Mouse (Mus musculus) neural tube, embryonic 12.5 days (tissue): ENCODE results near the gene Deaf1. TPM values are rescaled to one million over a fixed set of nuclear protein-coding genes. Genes with fewer than 3 reads are reported as not detected.

ENCODE experiments used
- ATAC-seq: fragments of 200-750 bp; cut with Nextera tagmentation; 2 replicates; pipeline ENCODE4 v1.8.0; 2017; ENCODE audit warnings: low read depth, mild to moderate bottlenecking, moderate TSS enrichment, moderate library complexity; ENCODE audit not compliant: low FRiP score
- H3K27ac ChIP-seq: fragments of 300-500 bp; sonication (generic); 2 replicates; pipeline ENCODE4 v1.5.1; 2016
- H3K27me3 ChIP-seq: fragments of 300-500 bp; sonication (generic); replicated peaks from 2 replicates; pipeline ENCODE4 v1.6.1; 2016; ENCODE audit warnings: mild to moderate bottlenecking
- H3K36me3 ChIP-seq: fragments of 300-500 bp; sonication (generic); 2 replicates; pipeline ENCODE4 v1.6.1; 2016; ENCODE audit warnings: mild to moderate bottlenecking
- H3K4me1 ChIP-seq: fragments of 300-500 bp; sonication (generic); 2 replicates; pipeline ENCODE4 v1.6.1; 2016
- H3K4me2 ChIP-seq: fragments of 300-500 bp; sonication (generic); replicated peaks from 2 replicates; pipeline ENCODE4 v1.6.1; 2016; ENCODE audit warnings: mild to moderate bottlenecking
- H3K4me3 ChIP-seq: fragments of 300-500 bp; sonication (generic); 2 replicates; pipeline ENCODE4 v1.5.1; 2016
- H3K9ac ChIP-seq: fragments of 300-500 bp; sonication (generic); 2 replicates; pipeline ENCODE4 v1.6.1; 2016; ENCODE audit warnings: mild to moderate bottlenecking
- H3K9me3 ChIP-seq: fragments of 300-500 bp; sonication (generic); 2 replicates; pipeline ENCODE4 v1.6.1; 2016; ENCODE audit warnings: mild to moderate bottlenecking
- whole genome bisulfite sequencing: fragments of 180-500 bp; shearing (Covaris S2); methylation state at CpG from one replicate; pipeline ENCODE4 v1.1.7; 2016; 5-methylcytosine and 5-hydroxymethylcytosine counted together
- polyA plus RNA-seq: library from polyadenylated mRNA; unstranded; fragments of >200 nt; fragmentation: Nextera tagmentation; extraction: Ambion mirVana; gene quantifications from 2 replicates; pipeline ENCODE4 v1.2.1, GENCODE M21; 2016

Gene Deaf1
- polyA plus RNA-seq, 1 experiment from 2014 or later: 108 TPM

DNA sequence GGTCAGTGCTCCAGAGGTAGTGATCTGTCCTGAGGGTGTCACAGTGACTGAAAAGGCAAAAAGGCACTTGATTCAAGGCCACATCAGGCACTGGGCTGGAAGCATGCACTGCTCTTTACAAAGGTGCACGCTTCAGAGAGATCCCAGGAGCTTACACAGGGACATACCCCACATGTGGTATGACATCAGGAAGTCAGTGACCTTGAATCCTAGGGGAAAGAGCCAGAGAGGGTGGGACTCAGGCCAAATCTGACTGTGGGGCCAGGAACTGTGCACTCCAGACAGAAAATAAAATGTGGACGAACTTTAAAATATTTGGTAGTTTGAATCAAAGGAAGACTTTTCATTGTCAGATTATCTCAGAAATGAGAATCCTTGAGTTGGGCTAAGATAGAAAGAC is 13.1 kb downstream of the Deaf1 start:
- Histone ChIP-seq H3K4me1 (no peaks in the 10 kb centered on the region), H3K27me3 (no peaks in the 10 kb centered on the region), H3K4me2 (no peak overlapping the region), H3K36me3 (peaks cover 95% of the 10 kb centered on the region), H3K4me3 (no peak overlapping the region), H3K9ac (no peak overlapping the region), H3K27ac (no peak overlapping the region), H3K9me3 (no peaks in the 10 kb centered on the region)
- WGBS: 95% methylated on average over 2 of the region's 2 CpGs
- ATAC-seq: no peak

DNA sequence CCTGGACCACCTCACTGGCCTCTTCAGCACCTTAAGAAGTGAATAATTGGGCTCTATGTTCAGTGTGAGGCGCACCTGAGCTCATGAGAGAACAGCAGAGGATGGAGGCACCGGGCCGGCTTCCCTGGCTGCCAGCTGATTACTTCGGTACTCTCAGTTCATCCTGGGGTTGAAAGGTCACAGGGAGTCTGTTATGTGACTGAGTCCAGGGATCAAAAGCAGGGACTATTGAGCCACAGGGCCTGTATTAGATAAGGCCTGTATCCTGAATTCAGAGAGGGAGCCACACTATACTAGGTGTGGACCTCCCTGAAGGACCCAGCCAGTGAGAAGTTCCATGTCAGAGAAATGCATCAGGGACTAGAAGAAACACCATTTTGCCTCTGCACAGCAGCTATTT is 23.0 kb downstream of the Deaf1 start:
- H3K27me3 ChIP-seq: no peaks in the 10 kb centered on the region

DNA sequence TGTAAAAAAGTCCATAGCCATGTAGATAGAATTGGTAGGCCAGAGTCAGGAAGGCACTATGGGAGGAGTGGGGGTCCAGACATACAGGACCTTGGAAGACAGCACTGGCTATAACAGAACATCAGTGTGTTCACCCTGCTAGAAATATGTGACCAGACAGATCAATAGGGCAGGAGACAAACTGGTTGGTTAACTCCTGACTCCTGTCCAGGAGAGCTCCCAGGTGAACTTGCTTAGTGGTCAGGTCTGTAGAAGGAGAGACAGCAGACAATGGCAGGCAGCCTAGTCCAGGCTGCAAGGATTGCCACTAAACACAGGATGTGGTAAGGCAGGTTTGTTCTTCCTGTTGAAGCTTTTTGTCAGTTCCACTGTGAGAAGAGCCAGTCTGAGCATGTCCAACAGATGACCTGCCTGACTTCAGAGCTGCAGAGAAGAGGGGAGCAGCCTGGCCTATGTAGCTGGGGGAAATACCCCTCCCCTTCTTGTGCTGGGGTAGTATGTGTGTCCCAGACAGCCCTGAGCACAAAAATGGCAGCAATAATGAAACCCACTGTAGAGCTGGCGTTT is 24.7 kb downstream of the Deaf1 start:
- H3K4me2 ChIP-seq: no peak overlapping the region
- H3K9me3 ChIP-seq: no peaks in the 10 kb centered on the region
- WGBS: 81% methylated on average over 1 of the region's 1 CpGs
- H3K9ac ChIP-seq: no peak overlapping the region
- H3K36me3 ChIP-seq: peaks cover 82% of the 10 kb centered on the region
- H3K27ac ChIP-seq: no peak overlapping the region
- ATAC-seq: no peak
- H3K4me1 ChIP-seq: no peaks in the 10 kb centered on the region
- H3K27me3 ChIP-seq: no peaks in the 10 kb centered on the region
- no peak overlapping the region for H3K4me3 ChIP-seq

More for the DNA sequence above, 23.0 kb downstream of the Deaf1 start:
- no peak overlapping the region for H3K4me3 ChIP-seq
- H3K4me2 ChIP-seq: no peak overlapping the region
- no peak for ATAC-seq
- 92% methylated on average over 4 of the region's 4 CpGs for whole genome bisulfite sequencing
- H3K4me1 ChIP-seq: no peaks in the 10 kb centered on the region
- H3K27ac ChIP-seq: no peak overlapping the region
- H3K36me3 ChIP-seq: peaks cover 90% of the 10 kb centered on the region
- no peak overlapping the region for H3K9ac ChIP-seq
- H3K9me3 ChIP-seq: no peaks in the 10 kb centered on the region

DNA sequence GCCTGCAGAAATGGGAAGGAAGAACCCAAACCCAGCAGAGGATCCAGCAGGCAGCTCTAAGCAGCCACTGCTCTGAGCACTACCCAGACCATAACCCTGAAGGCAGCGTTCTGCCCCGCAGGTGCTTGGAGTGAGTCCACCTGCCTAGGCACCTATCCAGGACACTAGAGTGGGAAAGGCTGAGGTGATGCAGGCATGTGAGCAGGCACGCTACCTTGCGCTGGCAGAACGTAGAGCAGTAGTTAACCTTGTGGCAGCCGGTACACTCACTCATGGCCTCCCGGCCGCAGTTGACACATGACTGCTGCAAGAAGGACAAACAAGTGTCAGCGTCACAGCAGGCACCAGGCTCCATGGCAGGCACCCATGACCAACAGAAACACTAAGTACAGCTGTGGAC is 26.1 kb downstream of the Deaf1 start:
- Histone ChIP-seq H3K27me3 (no peaks in the 10 kb centered on the region), H3K4me3 (no peak overlapping the region), H3K9ac (no peak overlapping the region), H3K36me3 (peaks cover 78% of the 10 kb centered on the region), H3K4me1 (no peaks in the 10 kb centered on the region), H3K4me2 (no peak overlapping the region), H3K27ac (no peak overlapping the region), H3K9me3 (no peaks in the 10 kb centered on the region)
- ATAC-seq: no peak
- WGBS: 96% methylated on average over 9 of the region's 9 CpGs

DNA sequence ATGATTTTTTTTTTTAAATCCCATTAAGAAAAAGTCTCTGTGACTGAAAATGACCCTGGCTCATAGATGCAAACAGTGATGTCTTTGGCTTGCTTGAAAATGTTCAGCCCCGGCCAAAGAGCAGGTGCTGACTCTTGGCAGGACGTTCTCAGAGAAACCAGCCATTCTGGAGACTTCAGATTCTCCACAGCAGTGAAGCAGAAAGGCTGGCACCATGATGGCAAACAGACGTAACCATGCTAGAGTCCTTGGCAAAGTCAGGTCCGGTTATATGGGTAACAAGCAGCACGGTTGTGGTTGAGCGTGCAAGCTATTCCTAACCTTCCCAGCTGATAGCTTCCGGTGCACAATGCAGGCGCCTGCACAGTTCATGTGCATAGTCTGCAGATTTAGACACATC is 28.3 kb downstream of the Deaf1 start:
- H3K9me3 ChIP-seq: no peaks in the 10 kb centered on the region
- peaks cover 57% of the 10 kb centered on the region for H3K36me3 ChIP-seq
- H3K27me3 ChIP-seq: peaks cover 20% of the 10 kb centered on the region
- H3K4me3 ChIP-seq: no peak overlapping the region
- H3K4me2 ChIP-seq: no peak overlapping the region
- 96% methylated on average over 8 of the region's 8 CpGs for WGBS
- peaks cover 6% of the 10 kb centered on the region for H3K4me1 ChIP-seq
- ATAC-seq: no peak
- H3K9ac ChIP-seq: no peak overlapping the region
- H3K27ac ChIP-seq: no peak overlapping the region

DNA sequence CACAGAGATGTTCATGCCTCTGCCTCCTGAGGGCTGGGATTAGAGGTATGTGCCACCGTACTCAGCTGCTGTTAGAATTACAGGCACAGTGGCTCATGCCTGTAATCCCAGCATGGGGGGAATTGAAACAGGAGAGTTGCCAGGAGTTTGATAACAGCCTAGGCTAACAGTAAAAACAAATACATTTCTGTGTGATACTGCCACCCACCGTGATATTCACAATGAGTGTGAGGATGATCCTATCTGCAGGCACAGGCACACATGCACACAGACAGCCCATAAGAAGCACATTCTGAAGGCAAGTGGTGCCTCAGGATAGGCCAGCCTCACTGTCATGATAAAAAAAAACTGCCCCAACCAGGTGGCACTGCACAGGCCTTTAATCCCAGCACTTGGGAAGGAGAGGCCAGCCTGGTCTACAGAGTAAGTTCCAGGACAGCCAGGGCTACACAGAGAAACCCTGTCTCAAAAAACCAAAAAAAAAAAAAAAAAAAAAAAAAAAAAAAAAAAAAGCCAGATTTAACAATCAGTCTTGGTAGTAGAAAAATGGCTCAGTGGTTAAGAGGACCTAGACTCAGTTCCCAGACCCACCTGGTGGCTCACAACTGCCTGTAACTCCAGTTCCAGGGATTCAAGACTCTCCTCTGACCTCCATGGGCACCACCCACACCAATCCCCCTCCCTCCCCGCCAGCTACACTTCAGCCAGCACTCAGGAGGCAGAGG is 29.4 kb downstream of the Deaf1 start:
- Histone ChIP-seq H3K4me3 (no peak overlapping the region), H3K27me3 (peaks cover 31% of the 10 kb centered on the region), H3K4me1 (peaks cover 16% of the 10 kb centered on the region), H3K9me3 (no peaks in the 10 kb centered on the region), H3K36me3 (peaks cover 50% of the 10 kb centered on the region), H3K9ac (no peak overlapping the region), H3K27ac (no peak overlapping the region), H3K4me2 (no peak overlapping the region)
- no peak for ATAC-seq
- 77% methylated on average over 3 of the region's 3 CpGs for WGBS

DNA sequence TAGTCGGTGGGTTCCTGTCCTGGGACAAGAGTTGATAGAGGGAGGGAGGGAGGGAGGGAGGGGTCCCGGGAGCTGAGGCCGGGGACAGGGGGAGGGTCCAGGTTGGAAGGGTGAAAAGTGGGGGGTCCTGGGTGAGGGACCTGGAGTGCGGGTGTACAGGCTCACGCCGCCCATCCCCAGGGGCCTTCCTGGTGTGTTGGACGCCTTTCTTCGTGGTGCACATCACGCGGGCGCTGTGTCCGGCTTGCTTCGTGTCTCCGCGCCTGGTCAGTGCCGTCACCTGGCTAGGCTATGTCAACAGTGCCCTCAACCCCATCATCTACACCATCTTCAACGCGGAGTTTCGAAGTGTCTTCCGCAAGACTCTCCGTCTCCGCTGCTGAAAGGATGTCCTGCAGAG is 33.0 kb downstream of the Deaf1 start:
- Histone ChIP-seq H3K36me3 (peaks cover 18% of the 10 kb centered on the region), H3K27ac (no peak overlapping the region), H3K9ac (peak overlapping the region; percentile 38; the same call in 1 of the 2 replicates), H3K27me3 (peaks cover 59% of the 10 kb centered on the region), H3K4me2 (peak overlapping the region; percentile 68), H3K4me3 (peak overlapping the region; percentile 29), H3K9me3 (no peaks in the 10 kb centered on the region), H3K4me1 (peaks cover 31% of the 10 kb centered on the region)
- WGBS: 6% methylated on average over 22 of the region's 22 CpGs
- ATAC-seq: no peak; the same call in 1 of the 2 replicates

DNA sequence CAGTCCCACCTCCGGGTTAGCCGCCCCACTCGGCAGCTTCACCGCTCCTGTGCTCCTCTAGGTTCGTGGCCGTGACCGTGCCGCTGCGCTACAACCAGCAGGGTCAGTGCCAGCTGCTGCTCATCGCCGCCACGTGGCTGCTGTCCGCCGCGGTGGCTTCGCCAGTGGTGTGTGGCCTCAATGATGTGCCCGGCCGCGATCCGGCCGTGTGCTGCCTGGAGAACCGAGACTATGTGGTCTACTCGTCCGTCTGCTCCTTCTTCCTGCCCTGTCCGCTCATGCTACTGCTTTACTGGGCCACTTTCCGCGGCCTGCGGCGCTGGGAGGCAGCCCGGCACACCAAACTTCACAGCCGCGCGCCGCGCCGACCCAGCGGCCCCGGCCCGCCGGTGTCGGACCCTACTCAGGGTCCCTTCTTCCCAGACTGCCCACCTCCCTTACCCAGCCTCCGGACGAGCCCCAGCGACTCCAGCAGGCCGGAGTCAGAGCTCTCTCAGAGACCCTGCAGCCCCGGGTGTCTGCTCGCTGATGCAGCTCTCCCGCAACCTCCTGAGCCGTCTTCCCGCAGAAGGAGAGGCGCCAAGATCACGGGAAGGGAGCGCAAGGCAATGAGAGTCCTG is 33.5 kb downstream of the Deaf1 start:
- WGBS: under 1% methylated on average over 53 of the region's 53 CpGs
- no peak overlapping the region for H3K27ac ChIP-seq
- H3K4me3 ChIP-seq: peak overlapping the region; percentile 29
- ATAC-seq: peak; percentile 42; the same call in 1 of the 2 replicates
- H3K4me2 ChIP-seq: peak overlapping the region; percentile 68
- H3K36me3 ChIP-seq: peaks cover 14% of the 10 kb centered on the region
- H3K9ac ChIP-seq: peak overlapping the region; percentile 38; the same call in 1 of the 2 replicates
- H3K4me1 ChIP-seq: peaks cover 31% of the 10 kb centered on the region
- H3K9me3 ChIP-seq: no peaks in the 10 kb centered on the region
- H3K27me3 ChIP-seq: peaks cover 59% of the 10 kb centered on the region

DNA sequence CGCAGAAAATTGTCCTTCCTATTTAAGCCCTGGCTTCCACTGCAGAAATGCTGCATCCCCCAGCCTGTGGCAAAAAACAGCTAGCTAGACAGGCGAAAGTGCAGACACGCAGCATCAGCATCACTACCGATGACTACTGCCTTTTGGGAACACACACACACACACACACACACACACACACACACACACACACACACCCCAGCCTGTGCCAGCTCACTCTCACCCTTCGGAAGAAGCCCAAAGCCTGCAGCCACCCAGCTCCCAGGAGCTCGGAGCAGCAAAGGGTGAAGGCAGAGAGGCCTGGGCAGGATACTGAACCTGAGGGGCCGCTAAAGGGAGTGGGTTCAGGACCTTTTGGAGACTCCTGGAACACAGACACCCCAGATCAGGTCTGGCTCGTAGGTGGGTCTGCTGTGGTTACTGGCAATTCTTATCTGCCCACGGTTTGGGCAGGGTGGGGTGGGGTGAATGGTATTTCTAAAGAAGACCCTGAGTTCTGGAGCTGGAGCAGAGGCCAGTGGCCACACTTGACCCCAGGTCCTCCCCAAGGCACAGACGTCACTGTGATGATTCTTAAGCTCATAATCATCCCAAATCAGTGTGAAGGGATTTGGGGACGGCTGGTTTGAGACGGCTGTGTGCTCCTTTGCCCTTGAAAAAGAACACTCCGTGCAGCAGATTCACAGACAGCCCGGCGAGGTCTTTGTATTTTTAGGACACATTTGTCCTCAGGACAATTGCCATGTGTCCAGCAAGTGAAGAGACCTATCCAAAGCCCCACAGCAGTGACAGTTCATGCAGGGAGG is 34.7 kb downstream of the Deaf1 start:
- Histone ChIP-seq H3K4me1 (peaks cover 31% of the 10 kb centered on the region), H3K9me3 (no peaks in the 10 kb centered on the region), H3K27ac (no peak overlapping the region), H3K9ac (peak overlapping the region; percentile 54), H3K27me3 (peaks cover 59% of the 10 kb centered on the region), H3K4me3 (peak overlapping the region; percentile 2), H3K36me3 (peaks cover 9% of the 10 kb centered on the region), H3K4me2 (peak overlapping the region; percentile 88)
- ATAC-seq: no peak
- 34% methylated on average over 15 of the region's 15 CpGs for WGBS

DNA sequence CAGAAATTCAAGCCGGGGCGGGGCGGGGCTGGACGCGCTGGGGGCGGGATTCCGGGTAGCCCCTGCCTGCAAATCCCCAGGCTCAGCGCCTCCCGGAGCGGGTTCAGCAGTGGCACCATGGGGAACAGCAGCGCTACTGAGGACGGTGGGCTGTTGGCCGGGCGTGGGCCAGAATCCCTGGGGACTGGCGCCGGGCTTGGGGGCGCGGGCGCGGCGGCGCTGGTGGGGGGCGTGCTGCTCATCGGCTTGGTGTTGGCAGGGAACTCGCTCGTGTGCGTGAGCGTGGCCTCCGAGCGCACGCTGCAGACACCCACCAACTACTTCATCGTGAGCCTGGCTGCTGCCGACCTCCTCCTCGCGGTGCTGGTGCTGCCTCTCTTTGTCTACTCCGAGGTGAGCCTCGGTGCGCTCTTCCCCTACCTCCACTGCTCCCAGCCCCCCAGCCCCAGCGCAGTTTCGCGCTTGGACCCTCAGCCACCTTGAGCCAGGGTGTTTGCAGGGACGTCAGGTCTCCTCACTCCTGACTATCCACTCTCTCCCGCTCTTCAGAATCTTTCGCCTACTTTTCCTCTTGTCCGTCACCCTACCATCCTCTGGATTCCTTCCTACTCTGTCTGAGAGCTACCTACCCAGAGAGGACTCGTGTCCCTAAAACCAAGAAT is 35.4 kb downstream of the Deaf1 start, which contains the start of gene Drd4:
Gene Drd4 (plus strand): TSS at position 86 of the 662 bp plus-strand sequence.
- Histone ChIP-seq H3K4me3 (peak within 1 kb of the TSS; percentile 45), H3K9me3 (no peaks in the 10 kb centered on the region), H3K4me2 (peak within 1 kb of the TSS; percentile 88), H3K4me1 (peaks cover 31% of the 10 kb centered on the region), H3K9ac (peak within 1 kb of the TSS; percentile 54), H3K27me3 (peaks cover 59% of the 10 kb centered on the region), H3K36me3 (peaks cover 3% of the 10 kb centered on the region), H3K27ac (no peak within 1 kb of the TSS)
- ATAC-seq: peak; percentile 51; the same call in 1 of the 2 replicates
- 2% methylated on average over 46 of the region's 46 CpGs for WGBS

DNA sequence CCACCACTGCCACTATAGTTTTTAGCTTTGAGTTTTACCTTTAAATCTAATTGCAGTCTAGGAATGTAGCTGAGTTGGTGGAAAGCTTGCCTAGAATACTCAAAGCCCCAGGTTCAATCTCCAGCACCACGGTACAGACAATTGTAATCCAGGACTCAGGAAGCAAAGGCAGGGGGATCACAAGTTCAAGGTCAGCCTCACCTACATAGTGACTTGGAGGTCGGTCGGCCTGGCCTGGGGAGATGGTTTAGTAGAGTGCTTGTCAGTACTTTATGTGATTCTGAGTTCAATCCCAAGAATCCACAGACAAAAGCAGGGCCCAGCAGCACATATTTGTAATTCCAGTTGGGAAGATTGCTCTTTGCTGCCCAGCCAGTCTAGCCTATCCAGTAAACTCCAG is 39.4 kb downstream of the Deaf1 start:
- Histone ChIP-seq H3K4me3 (no peak overlapping the region), H3K9ac (no peak overlapping the region), H3K4me2 (no peak overlapping the region), H3K27me3 (peaks cover 27% of the 10 kb centered on the region), H3K9me3 (no peaks in the 10 kb centered on the region), H3K36me3 (no peaks in the 10 kb centered on the region), H3K4me1 (peaks cover 14% of the 10 kb centered on the region), H3K27ac (no peak overlapping the region)
- WGBS: 79% methylated on average over 3 of the region's 3 CpGs
- no peak for ATAC-seq
